Mouse (Mus musculus) yolk sac, embryonic 10.5 days (tissue): Measurements from ENCODE around the gene Olfr444.

Source experiments
- DNase-seq: peaks from one replicate; pipeline ENCODE4 v3.0.0-alpha.2; 2017; ENCODE audit warnings: low spot score

Gene Olfr444

DNA sequence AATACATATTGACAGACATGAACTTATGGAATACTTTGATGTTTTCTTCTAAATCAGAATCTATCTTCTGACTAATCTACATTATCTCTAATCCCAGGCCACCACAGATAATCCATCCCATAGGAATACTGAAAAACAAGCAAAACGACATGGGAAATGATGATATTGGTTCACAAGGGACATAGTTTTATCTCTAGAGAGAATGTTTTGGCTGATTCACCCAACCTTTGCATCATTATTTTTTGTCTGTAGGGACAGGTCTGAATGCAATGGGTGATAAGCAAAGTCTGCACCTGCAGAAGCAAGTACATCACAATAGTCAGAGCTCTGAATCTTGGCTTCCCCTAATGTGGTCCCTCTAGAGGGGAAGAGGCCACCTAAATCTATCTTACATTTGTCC lies at the start of gene Olfr444:
Gene Olfr444 (plus strand): TSS at position 301 of the 400 bp plus-strand sequence.
- DNase-seq: no peak

DNA sequence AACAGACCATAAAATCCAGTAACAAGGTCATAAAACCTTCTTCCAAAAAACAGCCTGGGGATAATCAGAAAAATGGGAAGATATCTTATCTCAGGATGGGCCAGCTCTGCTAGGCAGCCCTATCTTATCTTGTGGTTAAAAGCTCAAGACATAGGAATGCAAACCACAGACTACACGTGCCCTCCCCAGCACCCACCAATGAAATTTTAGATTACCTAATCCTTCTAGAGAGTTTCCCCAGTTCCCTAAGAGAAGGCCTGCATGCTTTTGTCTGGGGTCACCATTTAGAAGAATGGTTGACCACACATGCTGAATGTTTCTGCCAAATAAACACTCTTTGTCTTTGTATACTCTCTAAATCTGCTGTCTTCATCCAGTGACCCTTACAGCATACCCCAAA lies 48.5 kb upstream of the Olfr444 start:
- DNase-seq: no peak

DNA sequence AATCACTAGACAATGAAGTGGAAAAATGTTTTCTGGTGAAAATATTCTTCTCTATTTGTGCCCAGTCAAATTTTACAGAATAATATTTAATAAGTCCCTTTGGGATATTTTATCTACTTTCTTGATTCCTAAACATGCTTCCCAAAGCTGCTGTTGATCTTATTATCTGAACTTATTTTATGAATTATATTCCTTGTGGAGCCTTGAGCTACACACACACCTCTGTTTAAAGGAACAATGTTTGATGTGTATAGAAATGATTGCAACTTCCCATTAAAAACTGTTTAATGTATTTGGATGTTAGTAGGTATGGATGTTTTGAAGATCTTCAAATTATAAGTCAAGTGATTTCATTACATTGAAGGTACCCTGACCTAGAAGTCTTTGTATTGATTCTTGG lies 40.3 kb upstream of the Olfr444 start, which contains the start of gene Olfr447:
Gene Olfr447 (plus strand): TSS at position 301 of the 400 bp plus-strand sequence.
- DNase-seq: no peak

DNA sequence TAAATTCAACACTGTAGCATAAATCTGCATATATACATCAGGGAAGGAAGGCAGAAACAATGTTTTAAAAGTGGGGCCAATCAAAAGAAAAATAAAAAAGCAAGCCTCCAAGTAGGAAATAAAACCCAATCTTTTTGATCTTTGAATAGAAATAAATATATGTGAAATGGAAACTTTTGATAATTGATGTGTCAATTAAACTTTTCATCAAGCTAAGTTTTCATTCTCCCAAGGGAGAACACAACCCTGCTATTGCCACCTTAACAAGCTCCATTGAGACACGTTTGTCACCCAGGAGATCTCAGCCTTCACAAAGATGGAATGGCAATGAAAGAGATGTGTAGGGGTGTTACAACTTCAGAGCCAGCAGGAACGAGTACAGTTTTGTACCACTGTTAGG lies 27.8 kb upstream of the Olfr444 start, which contains the start of gene Olfr446:
Gene Olfr446 (plus strand): TSS at position 301 of the 400 bp plus-strand sequence.
- no peak for DNase-seq

DNA sequence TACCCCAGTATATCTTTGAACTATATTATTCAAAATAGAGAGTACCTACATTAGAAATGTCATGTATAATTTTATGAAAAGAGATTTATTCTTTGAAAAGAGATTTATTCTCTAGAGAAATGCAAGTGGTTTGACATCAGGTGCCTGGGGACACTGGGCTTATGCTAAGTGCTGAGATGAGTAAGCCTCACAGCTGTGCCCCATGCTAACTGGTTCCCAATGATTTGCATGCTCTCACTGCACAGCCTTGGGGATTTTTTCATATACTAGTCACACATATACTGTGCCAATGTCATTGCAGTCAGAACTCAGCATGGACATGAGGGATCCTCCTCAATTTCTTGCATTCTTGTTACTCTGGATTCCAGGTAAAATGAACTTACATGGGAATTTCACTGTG lies 31.5 kb downstream of the Olfr444 start:
- no peak for DNase-seq
